Mouse (Mus musculus) ovary, postnatal 14 days (tissue): ENCODE data around the gene Gm16405.
"Not testable (repeated sequence)": the region's sequence is repeated elsewhere in the genome, so short reads cannot be mapped to it uniquely, and the experiment has no call there.

ENCODE experiments used
- DNase-seq: peaks from one replicate; pipeline ENCODE4 v3.0.0; 2022; ENCODE audit warnings: low spot score

The Gm16405 gene

GRCm38 (mm10) chrX:54530908-54531307, at the start of gene Gm16405:
Gm16405 (plus strand) TSS chrX:54531208.
- not testable (repeated sequence) for DNase-seq
